Mouse (Mus musculus) CH12.LX (cell line): Measurements from ENCODE around the gene Taf4.

Experiments
- CTCF ChIP-seq, 2 experiments: IDR thresholded peaks in 1 of 2; conservative IDR thresholded peaks in 1 of 2; 2 replicates each; pipeline ENCODE4 v1.5.1; 2011 to 2012; ENCODE audit warnings: low read depth in 2 of 2, low read length in 2 of 2, improper control_type of control experiment in 1 of 2, inconsistent platforms in 1 of 2, mild to moderate bottlenecking in 1 of 2, moderate library complexity in 1 of 2
- POLR2A ChIP-seq: IDR thresholded peaks from 2 replicates; pipeline ENCODE4 v1.6.1; 2011; ENCODE audit warnings: low read depth, mild to moderate bottlenecking, improper control_type of control experiment, low read length
- TCF12 ChIP-seq: IDR thresholded peaks from 2 replicates; pipeline ENCODE4 v1.6.1; 2014; ENCODE audit warnings: low read depth, mild to moderate bottlenecking, inconsistent platforms, low read length, improper control_type of control experiment

- TF ChIP-seq TCF12 (no peak), POLR2A (no peak), CTCF (conservative IDR thresholded peaks at IDR 0.05 in 1 of 2, IDR thresholded peaks at IDR 0.05 in 1 of 2; ENCODE audit: low read depth in 2 of 2, low read length in 2 of 2) (peak; percentile 75 to 89)
Measured at GRCm38 (mm10) chr2:179875147-179875546, 101.3 kb downstream of the Taf4 start.
